Mouse (Mus musculus): ENCODE results near the gene Chek2.
"Not testable (repeated sequence)": the region's sequence is repeated elsewhere in the genome, so short reads cannot be mapped to it uniquely, and the experiment has no call there.

The Chek2 gene

DNA sequence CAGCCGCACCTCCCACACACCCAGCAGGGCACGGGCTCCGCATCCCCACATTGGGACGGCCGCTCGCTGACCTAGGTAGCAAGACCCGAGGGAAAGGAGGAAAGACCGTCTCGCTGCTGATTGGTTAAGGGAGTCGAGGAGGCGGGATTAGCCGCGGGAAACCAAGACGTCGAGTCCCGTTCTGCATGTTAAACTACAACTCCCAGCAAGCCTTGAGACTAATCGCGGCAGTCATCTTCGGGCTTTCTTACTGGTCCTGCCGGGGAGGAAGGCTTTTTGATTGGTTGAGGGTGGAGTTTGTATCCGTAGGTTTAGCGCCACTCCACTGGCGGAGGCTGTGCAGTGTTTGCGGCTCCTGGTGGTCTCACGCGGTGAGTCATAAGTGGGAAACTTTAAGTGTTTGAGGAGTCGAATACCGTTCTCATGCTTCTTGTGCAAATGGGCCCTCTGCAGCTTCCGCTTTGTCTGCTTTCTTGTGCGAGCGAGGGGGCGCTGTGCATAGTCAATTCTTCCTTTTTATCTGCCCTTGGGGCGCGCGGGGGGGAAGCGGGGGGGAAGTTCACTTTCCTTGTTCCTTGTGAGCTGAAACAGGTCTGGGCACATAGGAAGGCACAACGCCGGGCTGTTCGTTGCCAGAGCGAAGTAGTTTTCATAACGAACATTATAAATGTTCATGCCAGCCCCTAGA is at the start of gene Chek2, which contains the start of gene Hscb:
Gene Chek2, plus strand, starts transcription at position 302 of the 688 bp plus-strand sequence.
Gene Hscb, minus strand, starts transcription at position 100 of the 688 bp plus-strand sequence.
- DNase-seq (ENCODE audit: low spot score), result peak; percentile 96

DNA sequence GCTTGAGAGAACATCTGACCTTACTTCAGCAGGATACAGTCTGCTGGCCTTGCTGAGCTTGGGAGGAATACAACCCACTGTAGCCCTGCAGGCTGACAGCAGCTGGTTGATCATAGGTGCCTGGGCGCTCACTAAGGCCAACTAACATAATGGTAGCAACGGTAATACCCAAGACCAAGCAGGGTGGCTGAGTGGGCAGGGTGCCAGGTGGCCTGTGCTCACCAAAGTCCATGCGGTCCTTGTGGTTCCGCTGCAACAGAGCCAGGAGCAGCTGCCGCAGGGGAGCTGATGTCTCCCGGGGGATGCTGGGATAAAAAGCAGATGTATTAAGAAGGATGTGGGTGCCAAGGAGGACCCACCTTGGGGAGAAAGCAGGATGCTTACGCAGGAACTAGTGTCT is 45.4 kb upstream of the Chek2 start:
- no peak for DNase-seq (ENCODE audit: low spot score)

- DNase-seq (ENCODE audit: low spot score), result no peak
Measured at GRCm38 (mm10) chr5:110797696-110798095, 42.1 kb upstream of the Chek2 start.

DNA sequence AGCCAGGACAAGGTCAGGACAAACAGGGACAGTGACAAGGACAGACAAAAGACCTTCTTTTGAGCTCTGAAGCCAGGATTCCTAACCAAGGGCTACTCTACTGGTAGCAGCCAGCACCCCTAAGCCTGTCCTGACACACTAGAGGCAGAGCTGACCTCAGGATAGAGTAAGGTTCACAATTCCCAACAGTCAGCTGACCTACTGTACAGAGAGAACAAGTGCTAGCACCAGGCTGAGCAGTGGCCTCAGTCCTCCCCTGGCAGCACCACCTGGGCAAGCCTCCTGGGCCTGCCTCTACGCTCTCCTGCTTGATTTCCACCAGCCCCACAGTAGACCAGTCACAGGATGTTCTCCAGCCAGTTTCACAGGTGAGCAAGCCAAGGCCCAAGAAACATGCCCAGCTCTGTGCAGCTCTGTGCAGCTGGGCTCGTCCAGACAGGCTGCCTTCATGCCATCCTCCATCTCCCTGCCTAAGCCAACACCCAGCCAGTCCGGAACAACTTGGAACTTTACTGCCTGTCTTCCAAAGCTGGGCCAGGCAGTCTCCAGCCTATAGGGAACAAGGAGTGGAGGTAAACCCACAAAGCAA is 38.6 kb upstream of the Chek2 start:
- DNase-seq (ENCODE audit: low spot score), result no peak

GRCm38 (mm10) chr5:110802186-110802585 is 37.6 kb upstream of the Chek2 start:
- DNase-seq (ENCODE audit: low spot score), result no peak

GRCm38 (mm10) chr5:110802809-110803208 is 37.0 kb upstream of the Chek2 start:
- no peak for DNase-seq (ENCODE audit: low spot score)

DNA sequence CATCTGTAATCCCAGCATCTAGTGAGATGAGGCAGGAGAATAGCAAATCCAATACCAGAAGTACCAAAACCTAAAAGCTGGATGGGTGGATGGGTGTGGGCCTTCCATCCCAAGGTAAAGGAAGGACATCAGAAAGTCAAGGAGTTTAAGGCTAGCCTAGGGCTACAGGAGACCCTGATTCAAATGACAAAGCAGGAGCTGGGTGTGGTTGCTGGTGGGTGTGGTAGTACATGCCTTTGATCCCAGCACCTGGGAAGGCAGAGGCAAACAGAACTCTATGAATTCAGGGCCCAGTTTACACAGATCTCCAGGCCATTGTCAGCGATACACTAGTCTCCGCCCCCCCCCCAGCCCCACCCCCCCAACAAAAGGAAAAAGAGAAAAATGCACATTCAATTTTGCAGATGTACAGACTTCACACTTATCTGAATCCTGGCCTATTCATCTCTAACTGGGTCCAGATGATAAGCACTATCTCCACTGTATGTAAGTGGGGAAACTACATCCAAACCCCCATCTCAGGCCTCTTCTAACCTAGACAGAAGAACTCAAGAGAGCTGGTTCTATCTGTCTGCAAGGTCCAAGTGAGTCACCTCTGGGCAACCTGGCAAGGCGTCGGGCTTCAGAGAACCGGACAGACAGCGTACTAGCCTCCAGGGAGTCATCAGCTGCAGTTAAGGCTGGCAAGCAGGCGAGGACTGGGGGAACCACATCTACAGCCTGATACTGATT is 35.6 kb upstream of the Chek2 start:
- no peak for DNase-seq (ENCODE audit: low spot score)

DNA sequence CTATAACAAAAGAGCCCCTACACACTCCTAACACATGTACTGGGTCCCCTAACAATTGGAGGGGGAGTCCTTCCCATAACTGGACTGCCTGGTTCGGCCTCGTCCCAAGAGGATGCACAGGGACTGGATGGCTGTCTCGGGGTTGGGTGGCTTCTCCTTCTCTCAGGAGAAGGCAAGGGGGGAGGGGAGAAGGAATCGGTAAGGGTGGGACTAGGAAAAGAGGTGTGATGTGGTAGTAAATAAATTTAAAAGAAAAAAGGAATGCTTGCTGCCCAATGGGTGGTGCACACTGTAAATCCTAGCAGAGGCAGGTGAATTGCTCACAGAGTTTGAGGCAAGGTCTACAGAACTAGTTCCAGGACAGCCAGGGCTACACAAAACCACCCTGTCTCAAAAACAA is 33.6 kb upstream of the Chek2 start:
- no peak for DNase-seq (ENCODE audit: low spot score)

DNA sequence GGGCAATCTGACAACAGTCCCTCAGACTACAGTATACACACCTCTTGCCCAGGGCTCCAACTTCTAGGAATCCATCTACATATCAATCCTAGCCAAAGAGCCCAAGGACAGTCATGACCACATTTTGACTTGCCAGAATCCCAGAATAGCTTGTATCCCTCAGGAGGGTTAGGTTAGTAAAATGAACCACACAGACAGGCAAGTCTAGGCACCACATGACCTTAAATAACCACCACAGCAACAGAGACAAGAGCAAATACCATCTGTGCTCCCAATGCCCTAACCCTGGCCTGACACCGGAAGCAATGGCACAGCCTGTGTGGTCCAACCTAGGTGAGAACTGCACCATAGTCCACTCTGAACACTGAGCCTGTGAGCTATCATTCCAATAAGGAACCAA is 33.1 kb upstream of the Chek2 start:
- DNase-seq (ENCODE audit: low spot score), result no peak

- DNase-seq (ENCODE audit: low spot score), result no peak
Measured at GRCm38 (mm10) chr5:110807453-110807852, 32.3 kb upstream of the Chek2 start.

- DNase-seq (ENCODE audit: low spot score), result peak; percentile 82
Measured at GRCm38 (mm10) chr5:110808061-110808631, 31.6 kb upstream of the Chek2 start.

DNA sequence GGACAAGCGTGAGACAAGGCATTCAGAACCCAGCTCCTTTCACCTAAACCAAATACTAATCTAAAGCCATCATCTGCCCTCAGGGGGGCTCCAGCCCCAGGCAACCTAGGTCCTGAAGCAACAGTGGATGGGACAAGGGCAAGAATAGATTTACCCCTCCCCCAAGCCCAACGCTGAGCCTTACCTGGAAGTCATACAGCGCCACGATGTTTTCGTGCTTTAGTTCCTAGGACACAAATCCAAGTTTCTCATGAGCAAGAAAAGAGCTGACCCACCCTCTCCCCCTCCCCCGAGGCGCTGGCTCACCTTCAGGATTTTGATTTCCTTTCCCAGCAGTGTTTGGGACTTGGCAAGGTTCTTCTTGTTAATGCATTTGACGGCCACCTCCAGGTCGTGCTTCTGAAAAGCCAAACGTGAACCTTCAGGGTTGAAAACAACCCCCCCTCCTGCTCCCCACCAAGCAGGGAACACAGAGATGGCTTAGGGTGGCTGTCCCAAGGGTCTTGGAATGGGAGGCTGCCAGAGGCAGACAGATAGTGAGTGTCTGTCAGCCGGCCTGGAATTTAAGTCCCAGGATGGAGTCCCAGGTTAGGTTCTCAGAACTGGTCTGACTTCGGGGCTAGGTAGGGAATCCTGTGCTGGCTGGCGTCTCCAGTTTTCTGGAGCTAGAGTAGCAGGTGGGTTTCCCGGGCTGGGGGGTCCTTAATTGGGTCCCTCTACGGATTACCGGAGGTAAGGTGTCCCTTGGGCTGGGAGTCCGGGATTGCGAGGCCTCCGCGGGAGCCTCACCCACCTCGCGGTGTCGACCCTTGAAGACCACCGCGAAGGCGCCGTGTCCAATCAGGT is 30.7 kb upstream of the Chek2 start:
- peak; percentile 20 for DNase-seq (ENCODE audit: low spot score)

DNA sequence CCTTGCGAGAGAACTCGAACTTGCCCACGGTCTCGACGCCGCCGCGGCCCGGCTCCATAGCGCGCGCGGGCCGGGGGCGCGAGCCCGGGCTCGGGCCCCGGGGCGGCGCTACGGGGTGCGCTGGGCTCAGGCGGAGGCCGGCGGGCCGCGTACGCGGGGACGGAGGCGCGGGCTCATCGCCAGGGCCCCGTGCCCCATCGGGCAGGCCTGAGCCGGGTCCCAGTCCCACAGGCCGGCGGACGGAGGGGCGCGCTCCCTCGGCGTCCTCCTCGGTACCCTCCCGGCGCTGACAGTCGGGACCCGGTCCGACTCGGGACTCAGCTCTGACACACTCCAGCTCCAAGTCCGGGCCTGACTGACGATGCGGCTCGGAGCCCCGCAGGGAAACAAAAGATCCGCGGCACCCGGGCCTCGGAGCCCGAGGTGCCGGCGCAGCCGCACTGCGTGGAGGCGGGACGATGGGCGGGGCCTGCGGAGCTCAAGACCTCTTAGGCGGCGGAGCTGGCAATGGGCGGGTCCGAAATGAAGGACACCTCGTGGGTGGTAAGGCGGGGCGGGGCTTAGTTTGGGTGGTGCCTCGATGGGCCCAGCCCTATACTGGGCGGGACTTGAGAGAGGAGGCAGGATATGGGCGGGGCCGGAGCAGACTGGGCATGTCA is 30.0 kb upstream of the Chek2 start, which contains the start of gene Ulk1:
Gene Ulk1, minus strand, starts transcription at position 431 of the 659 bp plus-strand sequence.
- peak; percentile 100 for DNase-seq (ENCODE audit: low spot score)

GRCm38 (mm10) chr5:110824421-110824820 is 15.4 kb upstream of the Chek2 start:
- no peak for DNase-seq (ENCODE audit: low spot score)

DNA sequence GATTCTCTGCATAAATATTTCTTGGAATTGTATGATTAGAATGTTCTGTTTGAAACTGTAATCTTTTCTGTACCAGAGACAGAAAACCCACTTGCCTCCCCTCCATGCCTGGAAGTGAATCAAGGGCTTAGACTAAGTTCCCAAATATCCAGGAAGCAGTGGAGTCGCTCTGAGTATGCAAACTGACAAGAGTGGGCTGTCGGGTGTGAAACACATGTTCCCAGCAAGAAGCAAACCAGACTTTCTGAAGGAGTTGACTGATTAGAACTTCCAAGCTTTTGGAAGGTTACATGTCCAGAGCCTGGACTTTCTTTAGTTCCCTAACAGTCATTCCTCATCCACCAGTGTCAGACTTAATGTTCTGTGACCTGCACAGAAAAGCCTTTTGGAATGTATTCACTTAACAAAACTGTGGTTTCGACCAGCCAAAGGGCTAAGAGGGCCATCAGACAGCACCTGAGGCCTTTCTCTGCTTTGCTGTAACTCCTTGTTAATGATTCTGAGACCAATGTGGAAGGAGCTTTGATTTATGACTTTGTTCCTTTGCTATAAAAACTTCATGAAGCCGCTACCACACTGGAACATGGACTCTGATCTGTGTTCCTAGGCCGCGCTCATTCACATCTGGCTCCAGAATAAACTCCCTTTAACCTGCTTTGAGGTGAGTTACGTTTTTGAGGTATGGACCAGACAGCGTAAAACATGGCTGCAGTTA is 12.8 kb upstream of the Chek2 start:
- no peak for DNase-seq (ENCODE audit: low spot score)

GRCm38 (mm10) chr5:110827576-110827975 is 12.2 kb upstream of the Chek2 start:
- no peak for DNase-seq (ENCODE audit: low spot score)

DNA sequence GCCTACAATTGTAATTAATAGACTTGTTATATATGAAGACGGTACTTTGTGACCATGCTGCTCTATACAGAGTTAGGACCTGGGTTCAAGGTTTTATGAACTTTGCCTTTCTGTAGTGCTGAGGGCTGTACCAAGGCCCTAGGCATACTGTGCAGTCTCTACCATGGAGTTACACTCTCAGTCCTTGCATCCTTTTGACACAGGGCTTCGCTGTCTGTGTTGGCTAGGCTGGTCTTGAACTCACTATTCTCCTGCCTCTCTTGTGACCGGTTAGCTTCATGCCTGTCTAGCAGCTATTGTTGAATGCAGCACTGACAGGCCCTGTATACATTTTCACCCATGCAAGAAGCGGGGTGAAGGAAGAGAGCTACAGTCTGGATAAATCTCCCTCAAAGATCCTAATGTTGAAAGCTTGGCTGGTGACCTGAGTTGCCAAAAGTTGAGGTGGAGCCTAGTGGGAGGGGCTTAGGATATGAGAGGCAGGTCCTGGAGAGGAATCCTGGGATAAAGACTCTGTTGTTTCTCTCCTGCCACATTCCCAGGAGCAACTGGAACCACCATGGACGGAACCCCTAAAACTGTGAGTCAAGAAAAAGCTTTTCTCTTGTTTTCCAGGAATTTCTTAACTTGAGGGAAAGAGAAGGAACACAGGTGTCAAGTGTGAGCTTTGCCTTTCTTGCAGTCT is 8.6 kb upstream of the Chek2 start:
- no peak for DNase-seq (ENCODE audit: low spot score)

- no peak for DNase-seq (ENCODE audit: low spot score)
Measured at GRCm38 (mm10) chr5:110835959-110836358, 3.8 kb upstream of the Chek2 start.

DNA sequence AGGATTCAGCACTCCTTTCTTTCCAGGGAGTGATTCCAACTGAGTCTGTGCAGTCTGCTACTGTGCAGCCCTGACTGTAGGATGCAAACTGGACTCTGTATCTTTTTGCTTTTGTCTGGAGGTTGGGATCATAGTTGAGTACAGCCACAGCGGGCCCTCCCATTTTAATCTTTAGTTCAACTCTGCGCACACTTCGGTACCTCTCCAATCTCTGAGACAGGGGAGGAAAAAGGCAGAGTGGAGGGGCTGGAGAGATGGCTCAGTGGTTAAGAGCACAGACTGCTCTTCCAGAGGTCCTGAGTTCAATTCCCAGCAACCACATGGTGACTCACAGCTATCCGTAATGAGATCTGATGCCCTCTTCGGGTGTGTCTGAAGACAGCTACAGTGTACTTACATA is 1.8 kb upstream of the Chek2 start:
- not testable (repeated sequence) for DNase-seq (ENCODE audit: low spot score)
